Mouse (Mus musculus) adrenal gland, postnatal 36 days (tissue): ENCODE data around the gene Pgrmc2. TPM values are rescaled to one million over a fixed set of nuclear protein-coding genes. Genes with fewer than 3 reads are reported as not detected.

Experiments
- DNase-seq, 2 experiments: peaks; one replicate each; pipeline ENCODE4 v3.0.0; 2021; ENCODE audit warnings: mixed read lengths in 1 of 2
- long read RNA-seq, 2 experiments: library from polyadenylated mRNA; stranded (forward); transcript quantifications; one replicate each; pipeline ENCODE4 v2.0.0; 2021; ENCODE audit warnings: borderline sequencing depth in 2 of 2
- total RNA-seq, 2 experiments: library from RNA; stranded (reverse); gene quantifications; 2 replicates each; pipeline ENCODE4 v1.2.3; 2021

Gene Pgrmc2
- total RNA-seq, result 10 to 100 TPM; 59.1 to 59.3 TPM
- long read RNA-seq, experiment 1, transcript Pgrmc2-201 (3 exons, 3,007 nt), result major isoform, 108 of 122 reads
- long read RNA-seq, experiment 1, partial matches to known transcripts, result 4 of 122 reads
- long read RNA-seq, experiment 1, other reads (novel, unspliced or antisense), result 8 of 122 reads
- long read RNA-seq, experiment 2, transcript Pgrmc2-201 (3 exons, 3,007 nt), result major isoform, 31 of 38 reads
- long read RNA-seq, experiment 2, partial matches to known transcripts, result 0 of 38 reads
- long read RNA-seq, experiment 2, other reads (novel, unspliced or antisense), result 5 of 38 reads

DNA sequence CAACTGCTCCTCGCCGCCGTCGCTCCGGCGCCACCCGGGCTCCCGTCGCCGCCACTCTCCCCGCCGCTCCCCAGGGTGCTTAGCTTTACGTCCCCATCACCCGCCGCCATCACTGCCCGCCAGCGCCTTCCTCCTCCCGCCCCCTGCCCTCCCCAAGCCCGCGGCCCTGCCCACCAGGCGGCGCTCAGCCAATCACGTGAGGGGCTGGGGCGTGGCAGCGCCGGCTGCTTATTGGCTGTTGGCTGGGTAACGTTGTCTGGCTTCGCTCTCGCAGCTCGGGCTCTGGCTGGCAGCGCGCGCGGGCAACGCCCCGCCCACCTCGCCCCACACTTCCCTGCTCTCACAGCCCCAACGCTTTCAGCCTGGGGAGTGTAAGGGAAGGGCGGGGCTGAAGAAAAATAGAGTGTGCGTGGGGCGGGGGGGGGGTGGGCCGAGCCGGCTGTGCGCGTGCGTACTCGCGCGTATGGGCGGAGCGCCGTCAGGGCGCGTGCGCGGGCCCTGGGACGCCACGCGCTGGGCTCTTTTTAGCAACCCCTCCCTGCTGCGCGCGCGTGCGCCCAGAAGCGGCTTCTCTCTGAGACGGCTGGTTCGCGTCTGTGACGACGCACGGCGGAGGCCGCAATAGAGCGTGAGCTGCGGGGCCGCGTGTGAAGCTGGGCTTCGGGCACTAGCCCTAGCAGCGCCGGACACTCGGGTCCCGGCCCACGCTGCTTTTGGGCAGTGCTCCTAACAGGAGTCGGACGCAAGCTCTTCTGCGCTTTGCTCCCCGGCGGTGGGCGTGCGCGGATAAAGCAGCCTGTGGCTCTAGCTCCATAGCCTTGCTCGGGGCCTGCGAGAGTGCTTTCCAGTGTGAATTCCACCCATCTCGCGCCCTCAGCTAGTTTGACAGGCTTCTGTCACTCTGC lies at the start of gene Pgrmc2:
TSS of gene Pgrmc2 (minus strand) at position 162 of the 905 bp plus-strand sequence.
- DNase-seq, result peak; percentile 99

DNA sequence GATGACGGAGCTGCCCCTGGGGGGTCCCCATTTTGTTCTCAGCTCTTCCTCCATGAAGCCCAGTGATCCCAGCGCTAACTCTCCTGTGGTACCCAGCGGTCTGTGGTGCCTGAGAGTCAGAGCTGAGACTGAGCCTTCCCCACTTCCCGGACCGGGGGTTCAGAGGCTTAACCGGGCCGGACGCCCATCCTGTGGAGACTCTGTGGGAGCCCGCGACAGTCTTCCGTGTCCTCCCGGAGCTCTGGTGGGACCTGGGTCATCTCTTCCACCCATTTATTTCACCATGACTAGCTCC lies 41.1 kb upstream of the Pgrmc2 start:
- DNase-seq, result no peak

DNA sequence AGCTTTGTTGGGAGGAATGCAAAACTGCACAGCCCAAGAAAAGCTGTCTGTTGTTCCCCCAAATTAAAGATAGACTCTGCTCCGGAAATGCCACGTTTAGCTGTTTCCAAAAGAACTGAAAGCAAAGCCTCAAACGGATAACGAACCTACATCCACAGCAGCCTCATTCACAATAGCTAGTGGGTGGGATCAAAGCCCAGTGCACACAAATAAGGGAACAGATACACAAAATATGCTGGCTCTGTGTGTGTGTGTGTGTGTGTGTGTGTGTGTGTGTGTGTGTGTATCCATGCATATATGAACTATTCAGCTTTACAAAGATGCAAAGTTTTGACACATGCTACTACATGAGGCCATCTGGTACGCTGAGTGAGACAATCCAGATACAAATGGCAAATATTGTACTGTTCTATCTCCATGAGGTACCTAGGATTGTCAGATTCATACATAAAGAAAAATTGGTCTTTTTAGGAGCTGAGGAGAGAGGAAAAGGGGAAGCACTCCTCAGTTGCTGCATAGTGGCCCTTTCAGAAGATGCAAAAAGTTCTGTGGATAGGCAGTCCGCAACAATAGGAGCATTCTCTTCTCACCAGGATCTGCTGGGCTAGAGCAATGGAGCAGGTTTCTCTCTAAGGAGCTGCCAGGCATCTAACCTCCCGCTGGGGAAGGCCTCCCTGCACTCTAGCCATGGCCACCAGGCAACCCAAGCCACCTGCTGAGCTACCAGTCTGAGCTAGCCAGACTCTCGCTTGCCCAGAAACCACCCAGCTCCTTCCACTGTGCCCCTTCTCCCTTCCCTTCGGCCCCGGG lies 40.5 kb upstream of the Pgrmc2 start:
- DNase-seq, result no peak

- no peak for DNase-seq
These were observed 35.3 kb upstream of the Pgrmc2 start for GRCm38 (mm10) chr3:41118173-41118572.

- no peak for DNase-seq
These were observed 34.6 kb upstream of the Pgrmc2 start for GRCm38 (mm10) chr3:41117447-41117846.

DNA sequence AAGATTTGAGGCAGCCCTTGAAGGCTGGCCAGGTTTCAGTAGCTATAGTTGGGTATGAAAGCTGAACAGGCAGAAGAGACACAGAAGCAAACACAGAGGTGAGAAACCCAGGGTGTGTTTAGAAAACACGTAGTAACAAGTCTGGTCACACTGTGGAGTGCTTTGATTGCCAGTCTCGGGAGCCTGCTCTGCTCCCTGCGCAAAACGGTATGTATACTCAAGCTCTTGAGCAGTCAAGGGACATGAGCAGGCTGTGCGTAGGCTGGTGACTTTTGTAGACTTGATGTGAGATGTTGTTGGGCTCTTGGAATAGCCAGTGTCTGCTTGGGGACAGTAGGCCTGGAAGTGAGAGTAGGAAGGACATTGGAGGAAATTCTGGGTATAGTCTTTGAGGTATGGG lies 30.3 kb upstream of the Pgrmc2 start:
- DNase-seq, result no peak

- peak; percentile 6 to 42 for DNase-seq
These were observed 25.5 kb upstream of the Pgrmc2 start for GRCm38 (mm10) chr3:41108306-41108785.

GRCm38 (mm10) chr3:41107600-41108305 lies 24.9 kb upstream of the Pgrmc2 start:
- no peak for DNase-seq

- DNase-seq, result no peak
These were observed 19.1 kb upstream of the Pgrmc2 start for GRCm38 (mm10) chr3:41101905-41102304.

DNA sequence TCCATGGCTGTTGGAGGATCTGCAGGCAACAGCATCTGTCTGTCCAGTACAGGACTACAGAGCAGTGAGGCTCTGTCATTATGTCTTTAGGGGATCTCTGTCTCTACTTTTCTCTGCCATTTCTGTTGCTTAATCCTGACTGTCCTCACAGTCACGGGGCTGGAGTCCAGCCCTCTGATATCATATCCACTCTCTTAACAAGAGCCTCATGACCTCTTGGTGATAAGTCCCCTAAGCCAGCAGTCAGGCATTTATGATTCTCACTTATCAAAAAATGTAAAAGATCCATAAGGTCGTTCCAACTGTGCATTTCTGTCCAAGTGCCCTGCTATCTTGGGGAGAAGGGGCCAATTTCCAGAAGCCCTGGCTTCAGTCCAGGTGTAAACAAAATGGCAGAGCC lies 17.3 kb upstream of the Pgrmc2 start:
- no peak for DNase-seq

GRCm38 (mm10) chr3:41099672-41100071 lies 16.8 kb upstream of the Pgrmc2 start:
- no peak for DNase-seq

DNA sequence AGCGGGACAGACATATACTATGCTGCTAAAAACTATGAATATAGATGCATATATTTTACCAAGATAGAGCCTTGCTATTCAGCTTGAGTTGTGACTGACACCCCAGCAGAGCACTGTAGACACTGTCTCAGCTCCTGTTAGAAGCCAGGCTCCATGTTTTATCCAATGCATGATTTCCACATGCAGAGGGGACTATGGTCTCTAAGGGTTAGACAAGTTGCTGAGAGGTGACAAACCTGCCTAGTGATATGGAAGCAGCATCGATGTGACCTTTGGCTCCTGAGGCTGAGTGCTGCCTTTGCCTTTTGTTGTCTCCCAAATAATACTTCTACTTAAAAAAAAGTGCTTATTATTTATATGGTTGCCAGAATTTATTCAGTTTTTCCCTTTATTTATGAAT lies 10.4 kb upstream of the Pgrmc2 start:
- DNase-seq, result no peak

- no peak for DNase-seq
These were observed 9.5 kb upstream of the Pgrmc2 start for GRCm38 (mm10) chr3:41092311-41092710.

DNA sequence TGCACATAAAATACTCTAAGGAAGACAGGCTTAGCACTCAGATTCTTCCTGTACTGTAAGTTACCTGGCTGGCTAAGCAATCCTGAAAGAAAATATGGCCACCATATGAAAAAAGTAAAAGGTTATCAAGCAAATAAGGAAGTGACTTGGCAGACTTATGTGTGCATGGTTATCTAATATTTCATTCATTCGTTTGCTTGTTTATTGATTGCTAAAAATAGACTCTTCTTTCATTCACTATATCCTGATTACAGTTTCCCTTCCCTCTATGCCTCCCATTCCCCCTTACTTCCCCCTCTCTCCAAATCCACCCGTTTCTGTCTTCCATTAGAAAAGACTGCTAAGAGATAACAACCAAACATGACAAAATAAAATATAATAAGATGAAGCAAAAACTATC lies 8.0 kb upstream of the Pgrmc2 start:
- no peak for DNase-seq

DNA sequence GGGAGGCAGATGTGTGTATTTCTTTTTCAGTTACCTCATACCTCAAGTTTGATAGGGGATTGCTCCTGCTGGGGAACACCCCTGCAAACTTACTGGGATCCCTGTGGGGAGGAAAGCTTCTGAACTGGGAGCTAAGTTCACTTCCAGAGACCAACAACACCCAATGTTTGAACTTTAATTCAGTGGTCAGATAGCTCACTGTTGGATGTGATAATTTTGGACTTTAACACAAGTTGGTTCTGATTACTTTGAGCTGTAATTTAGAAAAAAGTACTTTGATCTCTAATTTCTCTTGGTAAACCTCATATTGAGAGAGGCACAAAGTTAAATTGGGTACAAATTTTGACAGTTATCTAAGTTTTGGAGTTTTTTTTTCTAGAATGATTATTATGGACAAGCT lies 4.2 kb upstream of the Pgrmc2 start:
- DNase-seq, result no peak

GRCm38 (mm10) chr3:41084421-41084820 lies 1.6 kb upstream of the Pgrmc2 start:
- DNase-seq, result no peak

GRCm38 (mm10) chr3:41083790-41084112 lies 905 bp upstream of the Pgrmc2 start:
- peak in 1 of 2 experiments; percentile 43 for DNase-seq

GRCm38 (mm10) chr3:41082520-41082884 lies 344 bp downstream of the Pgrmc2 start:
- DNase-seq, result no peak

DNA sequence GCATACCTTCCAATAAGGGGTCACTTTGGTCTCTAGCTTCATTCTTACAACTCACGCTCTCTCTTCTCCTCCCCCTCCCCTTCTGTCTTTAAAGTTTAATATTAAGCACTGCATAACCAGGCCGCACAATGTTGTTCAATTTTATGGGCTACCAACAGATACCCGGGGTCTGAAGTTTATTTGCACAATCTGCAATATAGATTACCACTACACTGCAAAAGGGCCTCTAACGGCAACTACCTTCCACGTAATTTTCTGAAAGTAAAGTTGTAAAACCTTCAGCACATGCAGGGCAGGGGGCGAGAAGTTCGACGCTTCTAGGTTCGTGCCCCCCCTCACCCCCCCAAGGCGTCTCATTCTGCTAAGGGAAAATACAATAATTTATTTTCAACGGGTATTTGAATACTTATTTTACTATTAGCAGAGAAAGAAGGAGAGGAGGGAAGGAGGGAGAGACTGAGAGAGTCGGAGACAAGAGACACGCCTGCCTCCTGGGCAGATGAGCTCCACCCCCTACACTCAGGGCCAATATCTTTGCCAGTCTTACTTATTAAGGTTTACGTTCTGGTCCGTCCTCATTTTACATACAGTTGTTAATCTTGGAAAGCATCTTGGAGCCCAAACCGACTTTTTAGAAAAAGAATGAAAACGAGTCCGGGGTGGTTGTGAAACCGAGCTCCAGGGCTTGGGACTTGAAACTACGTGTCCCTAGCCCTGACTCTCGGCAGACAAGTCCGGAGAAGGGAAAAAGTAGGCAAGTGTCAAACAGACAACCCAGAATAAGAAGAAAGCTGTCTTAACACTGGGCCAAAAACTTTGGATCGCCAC lies 1.2 kb downstream of the Pgrmc2 start:
- DNase-seq, result peak; percentile 46 to 62

- DNase-seq, result no peak
These were observed 2.1 kb downstream of the Pgrmc2 start for GRCm38 (mm10) chr3:41080724-41081123.

- no peak for DNase-seq
These were observed 4.2 kb downstream of the Pgrmc2 start for GRCm38 (mm10) chr3:41078673-41079072.
